Mouse (Mus musculus): ENCODE measurements around the gene Riox2. TPM values are rescaled to one million over a fixed set of nuclear protein-coding genes. Genes with fewer than 3 reads are reported as not detected.

The Riox2 gene
- polyA plus RNA-seq, 1 experiment, result 2.3 TPM

DNA sequence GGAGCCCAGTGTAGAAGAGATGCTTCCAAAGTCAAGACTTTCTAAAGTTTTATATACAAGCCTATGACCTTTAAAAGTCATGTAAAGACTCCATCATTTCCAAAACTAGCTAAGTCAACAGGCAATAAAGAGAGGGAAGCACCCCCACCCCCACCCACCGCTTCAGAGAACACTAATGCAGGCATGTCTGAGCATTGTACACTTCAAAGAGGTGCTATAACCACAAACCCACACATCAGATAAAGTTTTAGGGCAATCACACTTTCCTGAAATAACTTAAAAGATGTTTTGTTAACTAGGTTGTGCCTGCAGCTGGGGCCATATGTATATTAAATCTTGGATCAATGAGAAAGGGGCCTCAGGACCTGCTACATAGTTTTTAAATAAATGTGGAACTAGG is 1.7 kb upstream of the Riox2 start:
- Histone ChIP-seq H3K4me1 (peaks cover 17% of the 10 kb centered on the region), H3K27me3 (replicated peaks) (no peaks in the 10 kb centered on the region), H3K36me3 (replicated peaks; ENCODE audit: low read length) (peaks cover 8% of the 10 kb centered on the region), H3K4me3 (replicated peaks) (no peak overlapping the region), H3K9me3 (peaks cover 8% of the 10 kb centered on the region)
- TF ChIP-seq GATA1 (IDR thresholded peaks at IDR 0.05; ENCODE audit: borderline replicate concordance, low read length), result no peak
- TF ChIP-seq FLI1 (IDR thresholded peaks at IDR 0.05; ENCODE audit: low read length), result no peak

DNA sequence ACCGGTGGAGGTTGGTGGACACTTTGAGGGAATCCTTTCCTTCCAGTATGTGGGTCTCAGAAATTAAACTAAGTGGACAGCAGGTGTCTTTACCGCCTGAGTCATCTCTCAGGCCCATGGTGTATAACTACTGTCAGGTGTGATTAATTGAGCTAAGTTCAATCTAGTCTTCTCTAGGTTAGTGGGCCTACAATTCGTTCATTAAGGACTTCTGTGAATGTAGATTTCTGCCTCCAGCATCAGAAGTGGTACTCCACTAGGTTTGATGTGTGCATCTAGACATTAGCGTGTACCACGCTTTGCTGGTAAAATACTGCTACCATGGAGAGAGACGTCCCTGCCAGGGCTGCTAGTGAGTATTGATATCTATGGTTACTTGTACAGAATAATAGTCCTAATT is 971 bp downstream of the Riox2 start:
- peaks cover 19% of the 10 kb centered on the region for H3K4me1 ChIP-seq
- TF ChIP-seq GATA1 (IDR thresholded peaks at IDR 0.05; ENCODE audit: borderline replicate concordance, low read length) (no peak), FLI1 (IDR thresholded peaks at IDR 0.05; ENCODE audit: low read length) (no peak)
- peak overlapping the region; percentile 99 for H3K4me3 ChIP-seq (replicated peaks)
- no peaks in the 10 kb centered on the region for H3K9me3 ChIP-seq
- no peaks in the 10 kb centered on the region for H3K27me3 ChIP-seq (replicated peaks)
- peaks cover 28% of the 10 kb centered on the region for H3K36me3 ChIP-seq (replicated peaks; ENCODE audit: low read length)

DNA sequence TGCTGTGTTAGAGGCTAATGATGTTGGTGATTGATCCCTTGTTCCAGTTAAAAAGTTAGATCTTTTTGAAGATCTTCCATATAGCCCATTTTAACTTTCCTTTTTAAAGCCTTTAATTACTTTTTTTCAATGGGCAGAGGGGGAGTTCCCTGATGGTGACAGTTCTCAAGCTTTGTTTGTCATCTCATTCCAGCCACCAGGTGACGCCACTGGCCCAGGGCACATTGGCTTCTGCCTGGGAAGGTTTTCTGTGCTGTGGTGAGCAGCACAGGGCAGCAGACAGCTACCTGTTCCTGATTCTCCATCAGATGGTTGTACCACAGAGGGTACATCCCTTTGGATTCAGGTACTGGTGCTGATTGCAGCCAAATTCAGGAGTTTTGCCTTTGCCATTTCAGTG is 3.2 kb downstream of the Riox2 start:
- Histone ChIP-seq H3K9me3 (no peaks in the 10 kb centered on the region), H3K36me3 (replicated peaks; ENCODE audit: low read length) (peaks cover 50% of the 10 kb centered on the region)
- no peak for TF ChIP-seq FLI1 (IDR thresholded peaks at IDR 0.05; ENCODE audit: low read length)
- no peak for TF ChIP-seq GATA1 (IDR thresholded peaks at IDR 0.05; ENCODE audit: borderline replicate concordance, low read length)

DNA sequence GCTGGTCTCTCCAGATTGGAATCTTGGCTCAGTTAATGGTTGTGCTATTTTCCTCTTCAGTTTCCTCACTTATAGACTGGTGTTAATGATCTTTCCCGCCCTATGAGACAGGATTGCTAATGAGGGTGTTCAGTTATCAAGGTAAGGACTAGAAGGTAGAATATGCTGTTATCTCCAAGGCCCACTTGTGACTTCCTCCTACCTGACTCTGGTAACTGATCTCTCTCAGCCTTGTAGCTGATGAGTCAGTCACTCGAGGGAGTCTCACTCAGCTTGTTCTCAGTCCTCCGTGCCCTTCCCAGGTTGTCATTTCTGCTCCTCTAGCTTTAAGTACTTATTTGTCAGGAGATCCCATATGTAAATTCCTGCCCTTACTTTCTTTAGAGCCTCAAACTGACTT is 6.4 kb downstream of the Riox2 start:
- Histone ChIP-seq H3K36me3 (replicated peaks; ENCODE audit: low read length) (peaks cover 80% of the 10 kb centered on the region), H3K4me1 (peaks cover 12% of the 10 kb centered on the region; the same call in 1 of the 2 replicates), H3K27me3 (replicated peaks) (no peaks in the 10 kb centered on the region), H3K9me3 (no peaks in the 10 kb centered on the region), H3K4me3 (replicated peaks) (no peak overlapping the region)
- TF ChIP-seq FLI1 (IDR thresholded peaks at IDR 0.05; ENCODE audit: low read length) (no peak), GATA1 (IDR thresholded peaks at IDR 0.05; ENCODE audit: borderline replicate concordance, low read length) (no peak)

More for the DNA sequence above, 3.2 kb downstream of the Riox2 start:
- Histone ChIP-seq H3K4me1 (peaks cover 19% of the 10 kb centered on the region), H3K4me3 (replicated peaks) (no peak overlapping the region), H3K27me3 (replicated peaks) (no peaks in the 10 kb centered on the region)

DNA sequence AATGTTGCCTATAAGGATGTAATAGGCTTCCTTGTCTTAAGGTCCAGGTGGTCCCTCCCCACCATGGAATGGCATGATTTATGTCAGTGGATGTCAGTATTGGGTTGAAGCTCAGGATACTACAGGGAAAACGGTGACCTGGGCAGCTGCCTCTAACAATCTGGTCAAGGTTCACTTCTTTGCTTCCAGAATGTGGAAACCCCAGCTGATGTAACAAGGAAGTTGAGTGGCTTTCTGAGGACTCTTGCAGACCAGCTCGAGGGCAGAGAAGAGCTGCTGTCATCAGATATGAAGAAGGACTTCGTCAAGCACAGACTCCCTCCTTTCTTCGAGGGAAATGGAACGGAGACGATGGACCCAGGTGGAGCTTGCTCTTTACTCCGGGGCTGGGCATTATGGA is 15.7 kb downstream of the Riox2 start:
- Histone ChIP-seq H3K9me3 (no peaks in the 10 kb centered on the region), H3K4me1 (no peaks in the 10 kb centered on the region), H3K27me3 (replicated peaks) (no peaks in the 10 kb centered on the region), H3K36me3 (replicated peaks; ENCODE audit: low read length) (peaks cover 97% of the 10 kb centered on the region), H3K4me3 (replicated peaks) (no peak overlapping the region)
- TF ChIP-seq GATA1 (IDR thresholded peaks at IDR 0.05; ENCODE audit: borderline replicate concordance, low read length), result no peak
- TF ChIP-seq FLI1 (IDR thresholded peaks at IDR 0.05; ENCODE audit: low read length), result no peak

DNA sequence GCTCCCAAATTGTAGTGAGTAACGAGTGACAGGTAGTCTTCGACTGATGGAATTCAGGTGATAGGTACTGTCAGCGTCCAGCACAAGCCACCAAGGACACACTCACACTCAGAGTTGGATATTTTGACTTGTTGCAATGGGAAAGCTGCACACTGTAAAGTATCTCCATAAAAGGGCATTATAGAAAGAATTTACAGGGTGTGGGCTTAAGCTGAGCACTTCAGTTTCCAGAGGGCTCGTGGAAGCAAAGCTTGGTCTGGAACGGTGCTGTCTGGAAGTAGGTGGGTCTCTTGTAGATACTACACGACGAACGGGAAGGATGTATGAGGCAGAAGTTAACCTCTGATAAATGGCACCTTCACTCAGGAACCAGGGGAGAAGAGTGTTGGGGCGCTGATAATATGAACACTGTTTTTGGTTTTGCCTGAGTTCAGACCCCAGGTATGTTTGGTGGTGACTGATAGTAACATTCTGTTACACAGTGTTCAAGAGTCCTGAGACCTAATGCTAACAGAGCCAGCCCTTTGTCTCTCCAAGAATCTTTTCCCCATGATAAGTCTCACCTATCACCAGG is 16.5 kb downstream of the Riox2 start:
- TF ChIP-seq GATA1 (IDR thresholded peaks at IDR 0.05; ENCODE audit: borderline replicate concordance, low read length) (no peak), FLI1 (IDR thresholded peaks at IDR 0.05; ENCODE audit: low read length) (no peak)
- H3K4me3 ChIP-seq (replicated peaks), result no peak overlapping the region
- no peaks in the 10 kb centered on the region for H3K9me3 ChIP-seq
- H3K36me3 ChIP-seq (replicated peaks; ENCODE audit: low read length), result peaks cover 97% of the 10 kb centered on the region
- no peaks in the 10 kb centered on the region for H3K27me3 ChIP-seq (replicated peaks)
- no peaks in the 10 kb centered on the region for H3K4me1 ChIP-seq

DNA sequence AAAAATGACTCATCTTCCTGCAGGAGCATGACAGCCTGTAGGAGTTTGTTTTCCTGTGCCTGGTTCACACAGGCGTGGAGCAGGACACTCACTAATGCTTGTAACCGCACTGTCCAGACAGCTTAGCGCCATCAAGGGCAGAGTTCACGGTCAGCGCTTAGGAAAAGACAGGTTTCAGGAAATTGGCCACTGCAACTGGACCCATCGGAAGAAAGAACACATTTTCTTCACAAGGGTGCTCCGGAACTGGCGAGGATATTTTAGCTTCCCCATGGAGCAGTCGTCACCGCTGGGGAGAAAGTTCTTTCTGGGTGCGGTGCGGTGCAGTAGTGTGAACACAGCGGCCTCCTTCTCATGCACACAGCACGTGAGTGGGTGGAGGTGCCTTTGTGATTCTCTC is 21.6 kb downstream of the Riox2 start:
- Histone ChIP-seq H3K4me1 (no peaks in the 10 kb centered on the region), H3K27me3 (replicated peaks) (no peaks in the 10 kb centered on the region), H3K9me3 (no peaks in the 10 kb centered on the region), H3K36me3 (replicated peaks; ENCODE audit: low read length) (peaks cover 82% of the 10 kb centered on the region), H3K4me3 (replicated peaks) (no peak overlapping the region)
- TF ChIP-seq GATA1 (IDR thresholded peaks at IDR 0.05; ENCODE audit: borderline replicate concordance, low read length) (no peak), FLI1 (IDR thresholded peaks at IDR 0.05; ENCODE audit: low read length) (no peak)

DNA sequence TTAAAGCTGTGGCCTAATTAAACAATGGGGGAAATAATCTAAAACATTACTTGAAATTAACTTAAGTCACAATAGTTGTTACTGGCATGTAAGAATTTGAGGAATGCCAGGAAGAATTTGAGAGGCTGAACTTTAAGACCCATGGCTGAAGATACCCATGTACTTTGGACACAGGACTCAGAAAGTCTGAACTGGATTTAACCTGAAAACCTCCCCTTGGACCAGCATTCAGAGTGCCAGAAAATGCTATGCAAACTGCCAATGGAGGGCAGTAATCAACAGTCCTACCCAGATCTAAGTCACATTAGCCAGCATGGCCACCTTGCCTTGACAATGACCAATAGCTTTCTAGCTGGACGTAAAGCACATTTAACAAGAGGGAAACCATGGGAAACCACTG is 26.4 kb downstream of the Riox2 start:
- TF ChIP-seq GATA1 (IDR thresholded peaks at IDR 0.05; ENCODE audit: borderline replicate concordance, low read length) (no peak), FLI1 (IDR thresholded peaks at IDR 0.05; ENCODE audit: low read length) (no peak)
- Histone ChIP-seq H3K27me3 (replicated peaks) (no peaks in the 10 kb centered on the region), H3K4me3 (replicated peaks) (no peak overlapping the region), H3K36me3 (replicated peaks; ENCODE audit: low read length) (peaks cover 35% of the 10 kb centered on the region), H3K4me1 (0 out of 2 replicates have a peak, but pooled peaks cover 6% of the 10 kb centered on the region), H3K9me3 (no peaks in the 10 kb centered on the region)

DNA sequence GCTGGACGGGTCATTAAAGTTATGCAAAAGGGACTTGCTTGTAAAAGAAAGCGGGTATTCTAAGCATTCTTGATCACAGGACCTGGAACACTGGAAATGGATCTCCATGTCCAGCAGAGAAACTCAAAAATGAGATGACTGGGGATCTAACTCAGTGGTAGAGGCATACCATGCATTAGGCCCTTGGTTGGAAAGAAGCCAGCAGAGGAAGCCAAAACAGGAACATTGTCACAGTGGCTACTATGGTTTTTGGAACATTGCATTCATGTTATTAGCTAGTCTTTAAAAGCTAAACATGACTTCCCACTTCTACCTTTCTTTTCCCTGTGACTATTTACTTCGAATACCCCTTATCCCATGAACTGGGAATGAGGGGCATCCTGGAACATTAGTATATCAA is 27.6 kb downstream of the Riox2 start:
- 0 out of 2 replicates have a peak, but pooled peaks cover 6% of the 10 kb centered on the region for H3K4me1 ChIP-seq
- no peak overlapping the region for H3K4me3 ChIP-seq (replicated peaks)
- no peaks in the 10 kb centered on the region for H3K27me3 ChIP-seq (replicated peaks)
- TF ChIP-seq FLI1 (IDR thresholded peaks at IDR 0.05; ENCODE audit: low read length) (no peak), GATA1 (IDR thresholded peaks at IDR 0.05; ENCODE audit: borderline replicate concordance, low read length) (no peak)
- H3K9me3 ChIP-seq, result no peaks in the 10 kb centered on the region
- peaks cover 25% of the 10 kb centered on the region for H3K36me3 ChIP-seq (replicated peaks; ENCODE audit: low read length)

DNA sequence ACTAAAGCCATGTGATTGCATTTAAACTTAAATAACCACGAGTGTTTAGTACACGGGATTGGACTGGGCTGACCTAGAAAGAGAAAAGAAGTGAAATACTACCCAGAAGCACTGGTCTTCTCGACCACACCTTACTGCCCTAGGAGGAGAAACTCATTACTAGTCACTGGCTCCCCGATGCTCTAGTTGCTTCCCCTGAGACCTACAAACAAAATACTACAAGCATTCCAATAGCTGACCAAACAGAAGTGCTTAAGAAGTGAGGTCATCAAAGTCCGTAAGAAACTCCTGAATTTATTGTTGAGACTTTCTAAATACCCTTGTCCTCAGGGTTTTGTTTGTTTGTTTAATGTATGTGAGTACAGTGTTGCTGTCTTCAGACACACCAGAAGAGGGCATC is 38.3 kb downstream of the Riox2 start:
- no peak for TF ChIP-seq GATA1 (IDR thresholded peaks at IDR 0.05; ENCODE audit: borderline replicate concordance, low read length)
- no peak for TF ChIP-seq FLI1 (IDR thresholded peaks at IDR 0.05; ENCODE audit: low read length)
- Histone ChIP-seq H3K4me1 (peaks cover 4% of the 10 kb centered on the region), H3K27me3 (replicated peaks) (no peaks in the 10 kb centered on the region), H3K36me3 (replicated peaks; ENCODE audit: low read length) (no peaks in the 10 kb centered on the region), H3K4me3 (replicated peaks) (no peak overlapping the region), H3K9me3 (no peaks in the 10 kb centered on the region)

DNA sequence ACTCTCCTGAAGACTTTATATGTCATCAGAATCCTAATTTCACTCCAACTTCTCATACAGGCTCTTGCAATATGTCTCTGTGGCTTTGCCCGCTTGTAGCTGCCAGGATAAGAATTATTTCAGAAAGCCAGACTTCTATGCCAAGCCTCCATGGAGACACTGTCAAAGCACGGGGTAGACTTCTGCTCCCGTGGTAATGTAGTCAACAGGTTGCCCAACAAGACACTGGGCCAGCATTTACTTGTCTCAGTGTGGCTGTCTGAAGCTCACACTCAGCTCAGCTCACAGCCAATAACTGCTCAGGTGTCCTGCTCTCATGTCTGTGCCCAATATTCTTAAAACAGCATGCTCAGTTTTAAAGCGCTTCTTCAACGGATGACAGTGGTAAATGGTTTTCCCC is 43.6 kb downstream of the Riox2 start:
- Histone ChIP-seq H3K27me3 (replicated peaks) (peaks cover 21% of the 10 kb centered on the region), H3K9me3 (peaks cover 6% of the 10 kb centered on the region), H3K4me3 (replicated peaks) (no peak overlapping the region), H3K36me3 (replicated peaks; ENCODE audit: low read length) (no peaks in the 10 kb centered on the region), H3K4me1 (peaks cover 10% of the 10 kb centered on the region)
- TF ChIP-seq GATA1 (IDR thresholded peaks at IDR 0.05; ENCODE audit: borderline replicate concordance, low read length), result no peak
- TF ChIP-seq FLI1 (IDR thresholded peaks at IDR 0.05; ENCODE audit: low read length), result no peak

All from megakaryocyte, embryonic 14.5 days (primary cell).